Mouse (Mus musculus): ENCODE results near the gene Pced1a.

Pced1a gene

GRCm38 (mm10) chr2:130388796-130389195 is 35.7 kb downstream of the Pced1a start:
- WGBS: 90% methylated on average over 2 of the region's 2 CpGs

GRCm38 (mm10) chr2:130386212-130386611 is 38.3 kb downstream of the Pced1a start:
- 64% methylated on average over 1 of the region's 1 CpGs for WGBS

- 48% methylated on average over 6 of the region's 6 CpGs for WGBS
Observed at GRCm38 (mm10) chr2:130383895-130384294, 40.6 kb downstream of the Pced1a start.

GRCm38 (mm10) chr2:130383205-130383604 is 41.3 kb downstream of the Pced1a start:
- 53% methylated on average over 3 of the region's 3 CpGs for WGBS

- 62% methylated on average over 4 of the region's 4 CpGs for WGBS
Observed at GRCm38 (mm10) chr2:130374951-130375350, 49.5 kb downstream of the Pced1a start.

- WGBS: 56% methylated on average over 1 of the region's 1 CpGs
Observed at GRCm38 (mm10) chr2:130373026-130373425, 51.5 kb downstream of the Pced1a start.

GRCm38 (mm10) chr2:130367386-130367785 is 57.1 kb downstream of the Pced1a start:
- 78% methylated on average over 4 of the region's 4 CpGs for WGBS

Data from cerebral cortex, adult 2 months (tissue).